Mouse (Mus musculus): ENCODE measurements around the gene Arhgap9. TPM values are rescaled to one million over a fixed set of nuclear protein-coding genes. Genes with fewer than 3 reads are reported as not detected.
A peak's percentile ranks its signal among the peaks of the same experiment; 100 is the strongest.

Arhgap9 gene
- polyA plus RNA-seq, 1 experiment from 2014 or later, result 2.0 TPM

DNA sequence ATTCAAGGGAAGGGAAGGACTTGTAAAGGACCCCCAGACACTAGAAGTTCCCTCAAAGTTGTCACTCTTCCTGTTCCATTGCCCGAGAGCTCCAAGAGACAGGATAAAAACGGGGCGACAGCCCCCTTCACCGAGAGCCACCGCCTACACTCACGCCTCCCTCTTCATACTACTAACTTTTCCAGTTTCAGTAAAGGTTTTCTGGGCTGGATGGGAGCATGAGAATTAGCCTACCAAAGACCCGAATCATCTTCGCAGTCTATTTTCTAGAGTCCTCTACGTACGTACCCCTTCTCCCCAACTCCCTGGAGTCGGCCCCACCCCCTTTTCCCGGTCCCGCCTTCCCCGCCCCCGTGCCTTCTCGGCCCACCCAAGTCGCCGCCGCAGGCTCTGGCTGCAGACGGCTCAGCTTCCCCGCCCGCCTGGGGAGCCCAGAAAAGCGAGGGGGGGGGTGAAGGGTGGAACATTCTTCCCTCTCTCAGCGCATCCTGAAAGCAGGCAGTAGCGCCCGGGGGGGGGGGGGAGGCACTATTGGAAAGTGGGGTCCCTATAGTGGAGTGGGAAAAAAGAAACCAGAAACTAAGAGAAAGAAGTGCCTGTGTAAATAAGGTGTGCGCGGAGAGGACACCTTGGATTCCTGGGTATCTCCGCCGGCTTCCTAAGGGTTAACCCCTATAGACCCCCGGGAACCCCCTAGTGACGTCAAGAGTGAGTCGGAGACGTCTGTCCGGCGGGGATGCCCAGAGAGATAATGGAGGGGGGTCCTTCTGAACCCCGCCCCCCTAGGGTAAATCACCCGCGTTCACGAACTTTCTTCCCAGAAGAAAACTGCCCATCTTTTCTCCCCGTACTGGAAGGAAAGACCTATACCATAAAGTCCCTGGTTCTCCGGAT is 18.2 kb downstream of the Arhgap9 start:
- peak overlapping the region; percentile 34; the same call in 1 of the 2 replicates for H3K27ac ChIP-seq

DNA sequence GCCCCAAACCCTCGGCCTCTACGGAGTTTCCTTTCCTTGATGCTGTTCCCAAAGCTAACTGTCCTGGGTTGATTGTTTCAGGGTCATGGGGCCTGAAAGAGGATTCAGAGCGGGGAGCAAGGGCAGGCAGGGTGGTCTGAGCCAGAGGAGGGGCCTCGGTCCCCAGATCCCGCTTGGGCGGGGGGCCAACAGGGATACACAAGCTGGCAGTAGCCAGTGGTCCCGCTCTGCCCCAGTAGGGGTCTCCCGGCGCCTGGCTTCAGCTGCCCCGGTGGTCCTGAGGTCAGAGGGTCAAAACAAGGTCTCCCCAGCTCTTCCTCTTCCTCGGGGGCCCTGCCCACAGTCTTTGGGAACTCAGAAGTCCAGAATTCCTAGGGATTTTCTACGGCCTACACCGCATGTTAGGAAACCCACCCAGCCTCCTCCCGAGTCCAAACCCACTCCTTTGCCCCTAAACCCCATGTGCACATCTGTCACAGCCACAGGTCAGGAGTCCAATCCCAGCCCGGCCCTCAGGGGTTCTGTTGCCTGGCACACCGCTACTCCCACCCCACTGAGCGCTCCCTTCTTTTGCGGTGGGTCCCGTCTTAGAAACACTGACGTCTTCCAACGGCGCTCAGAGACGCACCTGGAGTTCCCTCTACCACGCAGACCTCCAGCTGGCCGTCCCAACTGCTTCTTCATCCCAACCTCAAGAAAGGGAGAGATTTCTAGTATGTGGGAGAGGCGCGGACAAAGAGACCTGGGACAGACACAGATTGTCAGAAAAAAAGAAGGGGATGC is 19.0 kb downstream of the Arhgap9 start:
- H3K9ac ChIP-seq, result no peak overlapping the region; the same call in 1 of the 2 replicates
- H3K27me3 ChIP-seq, result peaks cover 48% of the 10 kb centered on the region

More for the DNA sequence above, 18.2 kb downstream of the Arhgap9 start:
- Histone ChIP-seq H3K9ac (peak overlapping the region; percentile 52), H3K4me1 (replicated peaks) (peaks cover 36% of the 10 kb centered on the region), H3K9me3 (replicated peaks) (no peaks in the 10 kb centered on the region), H3K4me3 (peak overlapping the region; percentile 59), H3K36me3 (no peaks in the 10 kb centered on the region), H3K27me3 (peaks cover 48% of the 10 kb centered on the region), H3K4me2 (peak overlapping the region; percentile 98)
- WGBS, result under 1% methylated on average over 40 of the region's 42 CpGs
- ATAC-seq (replicated peaks; ENCODE audit: insufficient number of reproducible peaks, insufficient read depth, low FRiP score, low read depth), result peak; percentile 12; the same call in 1 of the 2 replicates

DNA sequence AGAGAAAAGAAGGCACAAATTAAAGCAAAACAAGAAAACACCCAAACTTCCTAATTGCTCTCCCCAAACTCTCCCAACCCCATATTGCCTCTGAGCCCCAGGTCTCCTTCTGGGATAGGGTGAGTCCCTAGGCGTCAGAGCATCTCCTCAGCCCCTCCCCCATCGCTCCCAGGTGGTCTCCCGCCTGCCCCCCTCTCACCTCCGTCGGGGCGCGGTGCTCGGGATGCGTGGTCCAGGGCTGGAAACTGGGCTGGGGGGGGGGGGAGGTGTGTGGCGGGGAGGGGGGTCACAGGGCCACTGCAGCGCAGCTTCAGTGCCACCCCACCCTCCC is 19.6 kb downstream of the Arhgap9 start:
- no peaks in the 10 kb centered on the region for H3K9me3 ChIP-seq (replicated peaks)
- ATAC-seq (replicated peaks; ENCODE audit: insufficient number of reproducible peaks, insufficient read depth, low FRiP score, low read depth), result no peak
- peak overlapping the region; percentile 59 for H3K4me3 ChIP-seq
- H3K4me1 ChIP-seq (replicated peaks), result peaks cover 36% of the 10 kb centered on the region
- WGBS, result 0% methylated on average over 7 of the region's 11 CpGs
- 0 out of 2 replicates have a peak overlapping the region, but pooled peaks have one; percentile 22 for H3K9ac ChIP-seq
- no peaks in the 10 kb centered on the region for H3K36me3 ChIP-seq
- H3K27ac ChIP-seq, result no peak overlapping the region
- peaks cover 43% of the 10 kb centered on the region for H3K27me3 ChIP-seq
- peak overlapping the region; percentile 98 for H3K4me2 ChIP-seq

More for the DNA sequence above, 19.0 kb downstream of the Arhgap9 start:
- no peaks in the 10 kb centered on the region for H3K36me3 ChIP-seq
- WGBS, result 3% methylated on average over 27 of the region's 27 CpGs
- no peak for ATAC-seq (replicated peaks; ENCODE audit: insufficient number of reproducible peaks, insufficient read depth, low FRiP score, low read depth)
- H3K4me1 ChIP-seq (replicated peaks), result peaks cover 36% of the 10 kb centered on the region
- H3K27ac ChIP-seq, result 0 out of 2 replicates have a peak overlapping the region, but pooled peaks have one; percentile 1
- peak overlapping the region; percentile 98 for H3K4me2 ChIP-seq
- H3K4me3 ChIP-seq, result peak overlapping the region; percentile 59
- H3K9me3 ChIP-seq (replicated peaks), result no peaks in the 10 kb centered on the region

DNA sequence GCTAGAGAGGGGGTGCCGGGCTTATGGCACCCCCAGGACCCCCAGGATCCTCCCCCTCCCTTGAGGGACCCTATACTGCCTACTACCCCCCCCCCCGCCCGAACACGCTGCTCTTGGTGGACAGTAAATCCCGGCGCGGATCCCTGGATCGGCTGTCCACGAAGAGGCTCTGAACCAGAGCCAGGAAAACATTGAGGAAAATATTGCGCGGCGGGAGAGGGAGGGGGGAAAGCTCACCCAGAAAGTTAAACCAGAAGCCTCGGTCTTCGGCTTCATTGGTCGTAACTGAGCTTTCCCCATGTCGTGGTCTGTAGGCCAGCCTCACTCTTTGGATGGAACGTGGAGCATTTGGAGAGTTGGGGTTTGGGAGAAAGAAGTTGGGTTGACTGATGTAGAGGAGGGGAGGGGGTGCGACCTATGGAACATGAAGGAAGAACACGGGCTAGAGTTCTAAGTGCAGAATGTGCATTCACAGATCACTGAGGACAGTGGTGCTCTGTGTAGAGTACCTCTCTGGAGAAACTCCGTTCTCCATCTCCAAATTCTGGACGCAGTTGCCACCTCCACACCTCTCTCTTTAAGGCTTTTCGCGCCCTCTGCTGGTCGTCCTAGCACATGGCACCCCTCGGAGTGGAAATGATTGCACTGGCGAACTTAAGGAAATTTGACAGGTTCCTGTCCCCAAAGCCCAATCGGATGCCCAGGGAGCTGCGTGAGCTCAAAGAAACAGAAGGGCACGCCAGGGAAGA is 20.3 kb downstream of the Arhgap9 start, which contains the start of gene Gli1:
Gene Gli1 (minus strand): TSS at position 84 of the 749 bp plus-strand sequence.
- Histone ChIP-seq H3K4me2 (peak within 1 kb of the TSS; percentile 98), H3K4me3 (peak within 1 kb of the TSS; percentile 59), H3K9me3 (replicated peaks) (no peaks in the 10 kb centered on the region), H3K27ac (0 out of 2 replicates have a peak within 1 kb of the TSS, but pooled peaks have one; percentile 1), H3K9ac (0 out of 2 replicates have a peak within 1 kb of the TSS, but pooled peaks have one; percentile 22), H3K27me3 (peaks cover 35% of the 10 kb centered on the region), H3K4me1 (replicated peaks) (peaks cover 36% of the 10 kb centered on the region), H3K36me3 (no peaks in the 10 kb centered on the region)
- peak; percentile 35; the same call in 1 of the 2 replicates for ATAC-seq (replicated peaks; ENCODE audit: insufficient number of reproducible peaks, insufficient read depth, low FRiP score, low read depth)
- WGBS, result under 1% methylated on average over 29 of the region's 29 CpGs

GRCm38 (mm10) chr10:127343029-127343428 is 21.3 kb downstream of the Arhgap9 start:
- no peak overlapping the region for H3K9ac ChIP-seq
- ATAC-seq (replicated peaks; ENCODE audit: insufficient number of reproducible peaks, insufficient read depth, low FRiP score, low read depth), result no peak
- WGBS, result 68% methylated on average over 3 of the region's 3 CpGs
- no peaks in the 10 kb centered on the region for H3K9me3 ChIP-seq (replicated peaks)
- no peak overlapping the region for H3K27ac ChIP-seq
- no peak overlapping the region for H3K4me2 ChIP-seq
- no peak overlapping the region for H3K4me3 ChIP-seq
- peaks cover 36% of the 10 kb centered on the region for H3K4me1 ChIP-seq (replicated peaks)
- H3K27me3 ChIP-seq, result peaks cover 28% of the 10 kb centered on the region
- no peaks in the 10 kb centered on the region for H3K36me3 ChIP-seq

- Histone ChIP-seq H3K4me2 (no peak overlapping the region), H3K9ac (no peak overlapping the region), H3K27ac (no peak overlapping the region), H3K4me1 (replicated peaks) (peaks cover 23% of the 10 kb centered on the region), H3K4me3 (no peak overlapping the region), H3K9me3 (replicated peaks) (no peaks in the 10 kb centered on the region), H3K36me3 (no peaks in the 10 kb centered on the region), H3K27me3 (peaks cover 10% of the 10 kb centered on the region)
- 63% methylated on average over 3 of the region's 3 CpGs for WGBS
- no peak for ATAC-seq (replicated peaks; ENCODE audit: insufficient number of reproducible peaks, insufficient read depth, low FRiP score, low read depth)
These were observed 24.4 kb downstream of the Arhgap9 start for GRCm38 (mm10) chr10:127346173-127346572.

- Histone ChIP-seq H3K9ac (no peak overlapping the region), H3K36me3 (no peaks in the 10 kb centered on the region), H3K27me3 (no peaks in the 10 kb centered on the region), H3K27ac (no peak overlapping the region), H3K9me3 (replicated peaks) (no peaks in the 10 kb centered on the region), H3K4me2 (no peak overlapping the region), H3K4me1 (replicated peaks) (peaks cover 10% of the 10 kb centered on the region), H3K4me3 (no peak overlapping the region)
- WGBS, result 65% methylated on average over 4 of the region's 4 CpGs
- ATAC-seq (replicated peaks; ENCODE audit: insufficient number of reproducible peaks, insufficient read depth, low FRiP score, low read depth), result no peak
These were observed 27.2 kb downstream of the Arhgap9 start for GRCm38 (mm10) chr10:127348957-127349356.

- 69% methylated on average over 8 of the region's 8 CpGs for WGBS
- peaks cover 10% of the 10 kb centered on the region for H3K4me1 ChIP-seq (replicated peaks)
- ATAC-seq (replicated peaks; ENCODE audit: insufficient number of reproducible peaks, insufficient read depth, low FRiP score, low read depth), result no peak
- H3K9me3 ChIP-seq (replicated peaks), result no peaks in the 10 kb centered on the region
- no peaks in the 10 kb centered on the region for H3K27me3 ChIP-seq
- no peak overlapping the region for H3K4me2 ChIP-seq
- no peak overlapping the region for H3K9ac ChIP-seq
- H3K36me3 ChIP-seq, result no peaks in the 10 kb centered on the region
- H3K4me3 ChIP-seq, result no peak overlapping the region
- no peak overlapping the region for H3K27ac ChIP-seq
These were observed 28.0 kb downstream of the Arhgap9 start for GRCm38 (mm10) chr10:127349810-127350209.

- Histone ChIP-seq H3K9ac (peak overlapping the region; percentile 36; the same call in 1 of the 2 replicates), H3K9me3 (replicated peaks) (no peaks in the 10 kb centered on the region), H3K4me2 (peak overlapping the region; percentile 60), H3K4me1 (replicated peaks) (peaks cover 10% of the 10 kb centered on the region), H3K36me3 (no peaks in the 10 kb centered on the region), H3K27me3 (no peaks in the 10 kb centered on the region), H3K27ac (no peak overlapping the region), H3K4me3 (peak overlapping the region; percentile 32)
- no peak; the same call in 1 of the 2 replicates for ATAC-seq (replicated peaks; ENCODE audit: insufficient number of reproducible peaks, insufficient read depth, low FRiP score, low read depth)
- WGBS, result 11% methylated on average over 24 of the region's 24 CpGs
These were observed 29.0 kb downstream of the Arhgap9 start for GRCm38 (mm10) chr10:127350594-127351284.

- H3K4me2 ChIP-seq, result peak overlapping the region; percentile 60; the same call in 1 of the 2 replicates
- 76% methylated on average over 8 of the region's 8 CpGs for WGBS
- no peak for ATAC-seq (replicated peaks; ENCODE audit: insufficient number of reproducible peaks, insufficient read depth, low FRiP score, low read depth)
- H3K36me3 ChIP-seq, result no peaks in the 10 kb centered on the region
- no peaks in the 10 kb centered on the region for H3K27me3 ChIP-seq
- no peak overlapping the region for H3K27ac ChIP-seq
- H3K9me3 ChIP-seq (replicated peaks), result no peaks in the 10 kb centered on the region
- no peak overlapping the region for H3K9ac ChIP-seq
- no peak overlapping the region for H3K4me3 ChIP-seq
- peaks cover 10% of the 10 kb centered on the region for H3K4me1 ChIP-seq (replicated peaks)
These were observed 29.5 kb downstream of the Arhgap9 start for GRCm38 (mm10) chr10:127351285-127351595.

All from heart, embryonic 15.5 days (tissue).